Mouse (Mus musculus): ENCODE measurements around the gene Fars2. TPM values are rescaled to one million over a fixed set of nuclear protein-coding genes. Genes with fewer than 3 reads are reported as not detected.

The Fars2 gene
- total and polyA plus RNA-seq, 2 experiments from 2014 or later = 21.5 to 34.6 TPM

- 81% methylated on average over 5 of the region's 5 CpGs for WGBS
- H3K4me2 ChIP-seq (ENCODE audit: low read depth, low read length) = no peak overlapping the region
These were observed 147.2 kb downstream of the Fars2 start for GRCm38 (mm10) chr13:36264391-36264790.

GRCm38 (mm10) chr13:36265342-36265744, 148.1 kb downstream of the Fars2 start:
- no peak overlapping the region for H3K27ac ChIP-seq
- H3K9ac ChIP-seq (replicated peaks; ENCODE audit: low read length) = no peak overlapping the region
- no peak for ATAC-seq
- H3K27me3 ChIP-seq (ENCODE audit: insufficient read depth, low read length) = no peaks in the 10 kb centered on the region
- no peak overlapping the region for H3K4me3 ChIP-seq (ENCODE audit: low read length)
- DNase-seq (ENCODE audit: low spot score) = no peak
- H3K36me3 ChIP-seq (ENCODE audit: insufficient read depth, low read length) = no peaks in the 10 kb centered on the region
- no peaks in the 10 kb centered on the region for H3K9me3 ChIP-seq (ENCODE audit: low read length)
- H3K4me2 ChIP-seq (ENCODE audit: low read depth, low read length) = no peak overlapping the region
- H3K4me1 ChIP-seq (ENCODE audit: insufficient read depth, low read length) = no peaks in the 10 kb centered on the region
- TF ChIP-seq CTCF (IDR thresholded peaks at IDR 0.05; ENCODE audit: low read depth) = no peak
- 53% methylated on average over 3 of the region's 3 CpGs for WGBS

More at GRCm38 (mm10) chr13:36264391-36264790, 147.2 kb downstream of the Fars2 start:
- Histone ChIP-seq H3K27me3 (ENCODE audit: insufficient read depth, low read length) (no peaks in the 10 kb centered on the region), H3K36me3 (ENCODE audit: insufficient read depth, low read length) (no peaks in the 10 kb centered on the region), H3K4me3 (ENCODE audit: low read length) (no peak overlapping the region), H3K27ac (no peak overlapping the region), H3K9me3 (ENCODE audit: low read length) (no peaks in the 10 kb centered on the region), H3K9ac (replicated peaks; ENCODE audit: low read length) (no peak overlapping the region), H3K4me1 (ENCODE audit: insufficient read depth, low read length) (no peaks in the 10 kb centered on the region)
- peak; percentile 18; the same call in 1 of the 2 replicates for TF ChIP-seq CTCF (IDR thresholded peaks at IDR 0.05; ENCODE audit: low read depth)
- ATAC-seq (no peak), DNase-seq (ENCODE audit: low spot score) (peak; percentile 17)

GRCm38 (mm10) chr13:36267399-36267798, 150.2 kb downstream of the Fars2 start:
- H3K4me2 ChIP-seq (ENCODE audit: low read depth, low read length) = no peak overlapping the region
- TF ChIP-seq CTCF (IDR thresholded peaks at IDR 0.05; ENCODE audit: low read depth) = no peak
- no peaks in the 10 kb centered on the region for H3K36me3 ChIP-seq (ENCODE audit: insufficient read depth, low read length)
- H3K27me3 ChIP-seq (ENCODE audit: insufficient read depth, low read length) = no peaks in the 10 kb centered on the region
- H3K9ac ChIP-seq (replicated peaks; ENCODE audit: low read length) = no peak overlapping the region
- no peaks in the 10 kb centered on the region for H3K4me1 ChIP-seq (ENCODE audit: insufficient read depth, low read length)
- ATAC-seq (no peak), DNase-seq (ENCODE audit: low spot score) (no peak)
- no peak overlapping the region for H3K4me3 ChIP-seq (ENCODE audit: low read length)
- H3K27ac ChIP-seq = no peak overlapping the region
- 95% methylated on average over 1 of the region's 1 CpGs for WGBS
- H3K9me3 ChIP-seq (ENCODE audit: low read length) = no peaks in the 10 kb centered on the region

- H3K4me1 ChIP-seq (ENCODE audit: insufficient read depth, low read length) = no peaks in the 10 kb centered on the region
- no peak overlapping the region for H3K9ac ChIP-seq (replicated peaks; ENCODE audit: low read length)
- no peak for ATAC-seq
- no peaks in the 10 kb centered on the region for H3K36me3 ChIP-seq (ENCODE audit: insufficient read depth, low read length)
- WGBS = 87% methylated on average over 1 of the region's 1 CpGs
- peak; percentile 44 for DNase-seq (ENCODE audit: low spot score)
- H3K4me2 ChIP-seq (ENCODE audit: low read depth, low read length) = no peak overlapping the region
- H3K27me3 ChIP-seq (ENCODE audit: insufficient read depth, low read length) = no peaks in the 10 kb centered on the region
- no peak overlapping the region for H3K4me3 ChIP-seq (ENCODE audit: low read length)
- no peak overlapping the region for H3K27ac ChIP-seq
- no peaks in the 10 kb centered on the region for H3K9me3 ChIP-seq (ENCODE audit: low read length)
- TF ChIP-seq CTCF (IDR thresholded peaks at IDR 0.05; ENCODE audit: low read depth) = peak; percentile 46
These were observed 153.7 kb downstream of the Fars2 start for GRCm38 (mm10) chr13:36270867-36271266.

- Histone ChIP-seq H3K36me3 (ENCODE audit: insufficient read depth, low read length) (no peaks in the 10 kb centered on the region), H3K9me3 (ENCODE audit: low read length) (no peaks in the 10 kb centered on the region), H3K27ac (no peak overlapping the region), H3K4me1 (ENCODE audit: insufficient read depth, low read length) (no peaks in the 10 kb centered on the region), H3K4me3 (ENCODE audit: low read length) (no peak overlapping the region), H3K27me3 (ENCODE audit: insufficient read depth, low read length) (no peaks in the 10 kb centered on the region; the same call in 1 of the 2 replicates), H3K4me2 (ENCODE audit: low read depth, low read length) (no peak overlapping the region), H3K9ac (replicated peaks; ENCODE audit: low read length) (no peak overlapping the region)
- TF ChIP-seq CTCF (IDR thresholded peaks at IDR 0.05; ENCODE audit: low read depth) = no peak
- ATAC-seq (no peak), DNase-seq (ENCODE audit: low spot score) (no peak)
- WGBS = 64% methylated on average over 2 of the region's 2 CpGs
These were observed 156.3 kb downstream of the Fars2 start for GRCm38 (mm10) chr13:36273497-36273896.

GRCm38 (mm10) chr13:36276194-36276593, 159.0 kb downstream of the Fars2 start:
- H3K4me1 ChIP-seq (ENCODE audit: insufficient read depth, low read length) = no peaks in the 10 kb centered on the region
- no peak overlapping the region for H3K9ac ChIP-seq (replicated peaks; ENCODE audit: low read length)
- WGBS = 74% methylated on average over 2 of the region's 2 CpGs
- H3K4me2 ChIP-seq (ENCODE audit: low read depth, low read length) = no peak overlapping the region
- peak; percentile 16; the same call in 1 of the 2 replicates for TF ChIP-seq CTCF (IDR thresholded peaks at IDR 0.05; ENCODE audit: low read depth)
- H3K27me3 ChIP-seq (ENCODE audit: insufficient read depth, low read length) = no peaks in the 10 kb centered on the region; the same call in 1 of the 2 replicates
- H3K27ac ChIP-seq = no peak overlapping the region
- DNase-seq (ENCODE audit: low spot score) (no peak), ATAC-seq (no peak)
- H3K9me3 ChIP-seq (ENCODE audit: low read length) = no peaks in the 10 kb centered on the region
- no peak overlapping the region for H3K4me3 ChIP-seq (ENCODE audit: low read length)
- H3K36me3 ChIP-seq (ENCODE audit: insufficient read depth, low read length) = no peaks in the 10 kb centered on the region

- Histone ChIP-seq H3K9ac (replicated peaks; ENCODE audit: low read length) (no peak overlapping the region), H3K27me3 (ENCODE audit: insufficient read depth, low read length) (no peaks in the 10 kb centered on the region; the same call in 1 of the 2 replicates), H3K27ac (peak overlapping the region; percentile 72; the same call in 1 of the 2 replicates), H3K4me3 (ENCODE audit: low read length) (no peak overlapping the region), H3K4me2 (ENCODE audit: low read depth, low read length) (peak overlapping the region; percentile 24; the same call in 1 of the 2 replicates), H3K9me3 (ENCODE audit: low read length) (no peaks in the 10 kb centered on the region), H3K4me1 (ENCODE audit: insufficient read depth, low read length) (peaks cover 9% of the 10 kb centered on the region), H3K36me3 (ENCODE audit: insufficient read depth, low read length) (no peaks in the 10 kb centered on the region)
- DNase-seq (ENCODE audit: low spot score) (peak; percentile 93), ATAC-seq (peak; percentile 48)
- WGBS = under 1% methylated on average over 6 of the region's 6 CpGs
- peak; percentile 90 for TF ChIP-seq CTCF (IDR thresholded peaks at IDR 0.05; ENCODE audit: low read depth)
These were observed 164.8 kb downstream of the Fars2 start for GRCm38 (mm10) chr13:36282018-36282417.

Measured in hindbrain, postnatal 0 days (tissue).